Mouse (Mus musculus) hindbrain, embryonic 14.5 days (tissue): ENCODE results near the gene Fbxo21. TPM values are rescaled to one million over a fixed set of nuclear protein-coding genes. Genes with fewer than 3 reads are reported as not detected.

ENCODE experiments used
- ATAC-seq: fragments of 200-750 bp; cut with Nextera tagmentation; 2 replicates; pipeline ENCODE4 v1.8.0; 2017; ENCODE audit warnings: moderate number of reproducible peaks, mild to moderate bottlenecking, moderate TSS enrichment, moderate library complexity; ENCODE audit not compliant: low FRiP score
- DNase-seq: peaks from one replicate; pipeline ENCODE4 v3.0.0-alpha.2; 2015; ENCODE audit warnings: low spot score
- H3K27ac ChIP-seq: fragments of 300-500 bp; sonication (generic); 2 replicates; pipeline ENCODE4 v1.5.1; 2014; ENCODE audit warnings: mild to moderate bottlenecking, moderate library complexity
- H3K27me3 ChIP-seq: fragments of 300-500 bp; sonication (generic); 2 replicates; pipeline ENCODE4 v1.6.1; 2014; ENCODE audit warnings: mild to moderate bottlenecking, low read length, mixed read lengths; ENCODE audit not compliant: control insufficient read depth, insufficient read depth
- H3K36me3 ChIP-seq: fragments of 300-500 bp; sonication (generic); replicated peaks from 2 replicates; pipeline ENCODE4 v1.6.1; 2014; ENCODE audit not compliant: control insufficient read depth, insufficient read depth
- H3K4me1 ChIP-seq: fragments of 300-500 bp; sonication (generic); replicated peaks from 2 replicates; pipeline ENCODE4 v1.6.1; 2014; ENCODE audit warnings: antibody characterized with exemption, low read length, mixed read lengths; ENCODE audit not compliant: control insufficient read depth, insufficient read depth
- H3K4me2 ChIP-seq: fragments of 300-500 bp; sonication (generic); replicated peaks from 2 replicates; pipeline ENCODE4 v1.6.1; 2014; ENCODE audit warnings: mild to moderate bottlenecking, moderate library complexity
- H3K4me3 ChIP-seq: fragments of 300-500 bp; sonication (generic); replicated peaks from 2 replicates; pipeline ENCODE4 v1.5.1; 2014; ENCODE audit warnings: mild to moderate bottlenecking, low read length
- H3K9ac ChIP-seq: fragments of 300-500 bp; sonication (generic); 2 replicates; pipeline ENCODE4 v1.6.1; 2014
- H3K9me3 ChIP-seq: fragments of 300-500 bp; sonication (generic); 2 replicates; pipeline ENCODE4 v1.6.1; 2016; ENCODE audit warnings: low read length; ENCODE audit not compliant: control insufficient read depth
- WGBS: fragments of 180-500 bp; shearing (Covaris S2); extraction: QIAGEN DNeasy Blood & Tissue Kit; methylation state at CpG from one replicate; pipeline ENCODE4 v1.1.7; 2014; 5-methylcytosine and 5-hydroxymethylcytosine counted together
- polyA plus RNA-seq: library from polyadenylated mRNA; unstranded; fragments of >200 nt; fragmentation: Nextera tagmentation; extraction: Ambion mirVana; gene quantifications from 2 replicates; pipeline ENCODE4 v1.2.1, GENCODE M21; 2014

Gene Fbxo21
- 142 and 156 TPM in 2 replicates for polyA plus RNA-seq

- Histone ChIP-seq H3K36me3 (peaks cover 28% of the 10 kb centered on the region), H3K9ac (peak within 1 kb of the TSS; percentile 96), H3K4me3 (peak within 1 kb of the TSS; percentile 90), H3K9me3 (no peaks in the 10 kb centered on the region), H3K27ac (peak within 1 kb of the TSS; percentile 90), H3K27me3 (no peaks in the 10 kb centered on the region), H3K4me2 (peak within 1 kb of the TSS; percentile 67), H3K4me1 (peaks cover 18% of the 10 kb centered on the region)
- DNase-seq (peak; percentile 95), ATAC-seq (peak; percentile 91)
- under 1% methylated on average over 84 of the region's 88 CpGs for WGBS
Observed at GRCm38 (mm10) chr5:117976657-117977500, at the start of gene Fbxo21. Fbxo21 (plus strand) TSS chr5:117976730.

GRCm38 (mm10) chr5:117928553-117928952 is 48.0 kb upstream of the Fbxo21 start:
- WGBS: 94% methylated on average over 2 of the region's 2 CpGs
- ATAC-seq: no peak
- no peak overlapping the region for H3K9ac ChIP-seq
- H3K4me3 ChIP-seq: no peak overlapping the region
- no peak overlapping the region for H3K27ac ChIP-seq
- no peaks in the 10 kb centered on the region for H3K9me3 ChIP-seq
- H3K36me3 ChIP-seq: no peaks in the 10 kb centered on the region
- no peak for DNase-seq
- H3K4me2 ChIP-seq: no peak overlapping the region
- no peaks in the 10 kb centered on the region for H3K4me1 ChIP-seq
- no peaks in the 10 kb centered on the region for H3K27me3 ChIP-seq

GRCm38 (mm10) chr5:117932222-117932621 is 44.3 kb upstream of the Fbxo21 start:
- Histone ChIP-seq H3K4me2 (no peak overlapping the region), H3K9me3 (no peaks in the 10 kb centered on the region), H3K4me1 (no peaks in the 10 kb centered on the region), H3K9ac (no peak overlapping the region), H3K36me3 (no peaks in the 10 kb centered on the region), H3K27me3 (no peaks in the 10 kb centered on the region), H3K27ac (no peak overlapping the region), H3K4me3 (no peak overlapping the region)
- no peak for ATAC-seq
- no peak for DNase-seq
- 77% methylated on average over 2 of the region's 2 CpGs for WGBS

- no peaks in the 10 kb centered on the region for H3K27me3 ChIP-seq
- no peaks in the 10 kb centered on the region for H3K36me3 ChIP-seq
- no peaks in the 10 kb centered on the region for H3K9me3 ChIP-seq
- no peak overlapping the region for H3K9ac ChIP-seq
- no peak overlapping the region for H3K4me2 ChIP-seq
- H3K4me1 ChIP-seq: no peaks in the 10 kb centered on the region
- no peak overlapping the region for H3K27ac ChIP-seq
- WGBS: 0% methylated on average over 7 of the region's 9 CpGs
- DNase-seq (peak; percentile 92), ATAC-seq (no peak)
- no peak overlapping the region for H3K4me3 ChIP-seq
Observed at GRCm38 (mm10) chr5:117932862-117933261, 43.7 kb upstream of the Fbxo21 start.

GRCm38 (mm10) chr5:117936346-117936745 is 40.2 kb upstream of the Fbxo21 start:
- WGBS: 71% methylated on average over 16 of the region's 16 CpGs
- Histone ChIP-seq H3K4me1 (no peaks in the 10 kb centered on the region), H3K27me3 (no peaks in the 10 kb centered on the region), H3K9ac (no peak overlapping the region), H3K4me3 (no peak overlapping the region), H3K27ac (no peak overlapping the region), H3K4me2 (no peak overlapping the region), H3K9me3 (no peaks in the 10 kb centered on the region), H3K36me3 (no peaks in the 10 kb centered on the region)
- no peak for DNase-seq
- ATAC-seq: no peak

GRCm38 (mm10) chr5:117937186-117937585 is 39.3 kb upstream of the Fbxo21 start:
- Histone ChIP-seq H3K36me3 (no peaks in the 10 kb centered on the region), H3K27me3 (no peaks in the 10 kb centered on the region), H3K4me1 (no peaks in the 10 kb centered on the region), H3K9ac (no peak overlapping the region), H3K9me3 (no peaks in the 10 kb centered on the region), H3K4me3 (no peak overlapping the region), H3K27ac (no peak overlapping the region), H3K4me2 (no peak overlapping the region)
- DNase-seq (no peak), ATAC-seq (no peak)
- 83% methylated on average over 3 of the region's 3 CpGs for WGBS

GRCm38 (mm10) chr5:117938182-117938581 is 38.3 kb upstream of the Fbxo21 start:
- Histone ChIP-seq H3K36me3 (no peaks in the 10 kb centered on the region), H3K27ac (no peak overlapping the region), H3K9ac (no peak overlapping the region), H3K9me3 (no peaks in the 10 kb centered on the region), H3K4me1 (no peaks in the 10 kb centered on the region), H3K4me3 (no peak overlapping the region), H3K27me3 (no peaks in the 10 kb centered on the region), H3K4me2 (peak overlapping the region; percentile 27)
- ATAC-seq (no peak), DNase-seq (peak; percentile 59)
- 14% methylated on average over 14 of the region's 14 CpGs for WGBS

- Histone ChIP-seq H3K9ac (no peak overlapping the region), H3K27ac (no peak overlapping the region), H3K4me1 (no peaks in the 10 kb centered on the region), H3K9me3 (no peaks in the 10 kb centered on the region), H3K27me3 (no peaks in the 10 kb centered on the region), H3K4me2 (no peak overlapping the region), H3K36me3 (no peaks in the 10 kb centered on the region), H3K4me3 (no peak overlapping the region)
- DNase-seq (no peak), ATAC-seq (no peak)
- WGBS: 72% methylated on average over 8 of the region's 8 CpGs
Observed at GRCm38 (mm10) chr5:117939402-117939801, 37.1 kb upstream of the Fbxo21 start.

GRCm38 (mm10) chr5:117941552-117941951 is 35.0 kb upstream of the Fbxo21 start:
- no peak for DNase-seq
- 78% methylated on average over 3 of the region's 3 CpGs for WGBS
- Histone ChIP-seq H3K9me3 (no peaks in the 10 kb centered on the region), H3K27ac (no peak overlapping the region), H3K9ac (no peak overlapping the region), H3K4me2 (no peak overlapping the region), H3K36me3 (no peaks in the 10 kb centered on the region), H3K27me3 (no peaks in the 10 kb centered on the region), H3K4me1 (no peaks in the 10 kb centered on the region), H3K4me3 (no peak overlapping the region)
- no peak for ATAC-seq
